In genomic region chr7:46179431-46180275, GRCm38 (mm10) we compare ENCODE assay signal across 9 mouse cellular contexts. TPM values are rescaled to one million over a fixed set of nuclear protein-coding genes. Genes with fewer than 3 reads are reported as not detected.
DNase-seq lines count a peak whose midpoint lies in the region; ATAC-seq and TF ChIP-seq lines count a peak whose summit lies in the region.
"Had no signal": no experiment of that assay in that cellular context is flagged by ENCODE, and none has a peak within 500 bp of the region (broad histone marks: within the 10 kb centered on the region; RNA-seq: fewer than 3 reads in every experiment).

Gene Abcc8, minus strand, starts transcription at chr7:46180033.

- no peak for TF ChIP-seq CTCF in lung, adult 2 months (IDR thresholded peaks at IDR 0.05; ENCODE audit: insufficient read depth, low read length)

- TF ChIP-seq POLR2A in lung, adult 2 months (IDR thresholded peaks at IDR 0.05; ENCODE audit: borderline replicate concordance, extremely low read depth, low read depth, low read length), result no peak

- peak; percentile 27; the same call in 1 of the 2 replicates for ATAC-seq in lung, embryonic 15.5 days (ENCODE audit: borderline replicate concordance, extremely low read depth, low FRiP score, low TSS enrichment)
- ATAC-seq in embryonic facial prominence, embryonic 15.5 days (ENCODE audit: insufficient number of reproducible peaks, low FRiP score, low TSS enrichment, low read depth), result no peak
- no peak for ATAC-seq in monocyte, adult 5-6 weeks (replicated peaks; ENCODE audit: insufficient number of reproducible peaks, low FRiP score, low TSS enrichment, poor library complexity, severe bottlenecking)

- under 1% methylated on average over 70 of the region's 75 CpGs for WGBS in lung, embryonic 15.5 days
- 2% methylated on average over 66 of the region's 75 CpGs for WGBS in lung, adult 2 months
- WGBS in embryonic facial prominence, embryonic 15.5 days, result under 1% methylated on average over 68 of the region's 75 CpGs
- 1% methylated on average over 75 of the region's 75 CpGs for WGBS in hindbrain, embryonic 10.5 days
- WGBS in limb, embryonic 10.5 days, result under 1% methylated on average over 75 of the region's 75 CpGs

- H3K9ac ChIP-seq in lung, embryonic 15.5 days, result no peak within 1 kb of the TSS
- H3K9ac ChIP-seq in embryonic facial prominence, embryonic 15.5 days, result no peak within 1 kb of the TSS

- peaks cover 11% of the 10 kb centered on the region; the same call in 1 of the 2 replicates for H3K4me1 ChIP-seq in lung, embryonic 15.5 days
- no peaks in the 10 kb centered on the region for H3K4me1 ChIP-seq in lung, adult 2 months (ENCODE audit: control insufficient read depth, insufficient read depth, low read length)
- peaks cover 12% of the 10 kb centered on the region for H3K4me1 ChIP-seq in embryonic facial prominence, embryonic 15.5 days
- peaks cover 12% of the 10 kb centered on the region for H3K4me1 ChIP-seq in hindbrain, embryonic 10.5 days (replicated peaks)
- H3K4me1 ChIP-seq in limb, embryonic 10.5 days, result peaks cover 15% of the 10 kb centered on the region

- no peaks in the 10 kb centered on the region for H3K36me3 ChIP-seq in lung, embryonic 15.5 days
- no peaks in the 10 kb centered on the region for H3K36me3 ChIP-seq in embryonic facial prominence, embryonic 15.5 days
- H3K36me3 ChIP-seq in hindbrain, embryonic 10.5 days, result no peaks in the 10 kb centered on the region
- H3K36me3 ChIP-seq in limb, embryonic 10.5 days, result no peaks in the 10 kb centered on the region

- no peak within 1 kb of the TSS for H3K27ac ChIP-seq in lung, embryonic 15.5 days
- H3K27ac ChIP-seq in embryonic facial prominence, embryonic 15.5 days (replicated peaks), result no peak within 1 kb of the TSS
- peak within 1 kb of the TSS; percentile 40 for H3K27ac ChIP-seq in hindbrain, embryonic 10.5 days
- peak within 1 kb of the TSS; percentile 34 for H3K27ac ChIP-seq in limb, embryonic 10.5 days
- H3K27ac ChIP-seq: macrophage had no signal

- peak within 1 kb of the TSS; percentile 69 for H3K4me2 ChIP-seq in lung, embryonic 15.5 days
- peak within 1 kb of the TSS; percentile 79 for H3K4me2 ChIP-seq in embryonic facial prominence, embryonic 15.5 days (replicated peaks)

- peaks cover 53% of the 10 kb centered on the region for H3K27me3 ChIP-seq in lung, embryonic 15.5 days
- peaks cover 51% of the 10 kb centered on the region for H3K27me3 ChIP-seq in embryonic facial prominence, embryonic 15.5 days
- H3K27me3 ChIP-seq in hindbrain, embryonic 10.5 days (ENCODE audit: insufficient read depth, poor library complexity, severe bottlenecking), result peaks cover 69% of the 10 kb centered on the region
- H3K27me3 ChIP-seq in limb, embryonic 10.5 days (ENCODE audit: low read depth, poor library complexity, severe bottlenecking), result peaks cover 72% of the 10 kb centered on the region

- DNase-seq in lung, adult 2 months, result no peak
- DNase-seq in hindbrain, embryonic 10.5 days (ENCODE audit: low spot score), result peak; percentile 30
- DNase-seq in limb, embryonic 10.5 days (ENCODE audit: low spot score), result peak; percentile 44
- peak; percentile 63 for DNase-seq in right cerebral cortex, adult 18-20 months
- DNase-seq in Muller cell, postnatal 12 days (ENCODE audit: inconsistent ontology term), result no peak

- peak within 1 kb of the TSS; percentile 36 for H3K4me3 ChIP-seq in lung, embryonic 15.5 days
- no peak within 1 kb of the TSS for H3K4me3 ChIP-seq in lung, adult 2 months (replicated peaks; ENCODE audit: extremely low read depth, low read depth, low read length)
- peak within 1 kb of the TSS; percentile 44 for H3K4me3 ChIP-seq in embryonic facial prominence, embryonic 15.5 days (replicated peaks)
- H3K4me3 ChIP-seq in hindbrain, embryonic 10.5 days, result peak within 1 kb of the TSS; percentile 58
- H3K4me3 ChIP-seq in limb, embryonic 10.5 days, result peak within 1 kb of the TSS; percentile 54

- H3K9me3 ChIP-seq in lung, embryonic 15.5 days, result no peaks in the 10 kb centered on the region
- no peaks in the 10 kb centered on the region for H3K9me3 ChIP-seq in embryonic facial prominence, embryonic 15.5 days (replicated peaks)
- no peaks in the 10 kb centered on the region for H3K9me3 ChIP-seq in hindbrain, embryonic 10.5 days
- H3K9me3 ChIP-seq in limb, embryonic 10.5 days (replicated peaks), result no peaks in the 10 kb centered on the region

RNA-seq across cellular contexts. Expression of gene Abcc8, which starts in this region (rescaled TPM):
- polyA plus RNA-seq in lung, embryonic 15.5 days (2015; fragmentation: Nextera tagmentation; extraction: Ambion mirVana), result 1.6 and 3.0 TPM in 2 replicates
- 1.2 and 2.0 TPM in 2 replicates for polyA plus RNA-seq in lung, adult 2 months (2012; rRNA removed)
- polyA plus RNA-seq in embryonic facial prominence, embryonic 15.5 days (2015; fragmentation: Nextera tagmentation; extraction: Ambion mirVana), result 1.7 and 1.9 TPM in 2 replicates
- 1.2 and 1.8 TPM in 2 replicates for polyA plus RNA-seq in hindbrain, embryonic 10.5 days (2016; fragmentation: Nextera tagmentation; extraction: Ambion mirVana)
- 0.40 and 0.74 TPM in 2 replicates for polyA plus RNA-seq in limb, embryonic 10.5 days (2016; fragmentation: Nextera tagmentation; extraction: Ambion mirVana)
- total RNA-seq in monocyte, adult 5-6 weeks (2017), result not detected in 3 replicates
- polyA plus RNA-seq: macrophage had no signal

Comparison
In these comparisons a context has a peak if more than half of its experiments do, and no peak if none do; other contexts are left out.
1. Peak in DNase-seq, H3K4me3 ChIP-seq and H3K27ac ChIP-seq in limb, embryonic 10.5 days; RNA of the gene not detected or under 1 TPM.
2. DNase-seq: peak in hindbrain, embryonic 10.5 days (single experiment) and right cerebral cortex, adult 18-20 months (single experiment); none in lung, adult 2 months (single experiment) and Muller cell, postnatal 12 days (single experiment).